Mouse (Mus musculus): ENCODE results near the gene Lingo2.

GRCm38 (mm10) chr4:36775088-36775487, 176.5 kb downstream of the Lingo2 start:
- TF ChIP-seq CTCF (IDR thresholded peaks at IDR 0.05; ENCODE audit: low read depth, low read length) (no peak), POLR2A (IDR thresholded peaks at IDR 0.05; ENCODE audit: extremely low read depth, insufficient read depth, low read length) (no peak)

Measured in liver, adult 2 months (tissue).